Mouse (Mus musculus): Measurements from ENCODE around the gene Prom1. TPM values are rescaled to one million over a fixed set of nuclear protein-coding genes. Genes with fewer than 3 reads are reported as not detected.

The Prom1 gene
- polyA plus RNA-seq, 1 experiment = 150 TPM

- DNase-seq (ENCODE audit: low read depth) = no peak
Measured at GRCm38 (mm10) chr5:43974166-43974565, 127.7 kb downstream of the Prom1 start.

GRCm38 (mm10) chr5:43971156-43971555 lies 130.7 kb downstream of the Prom1 start:
- no peak for DNase-seq (ENCODE audit: low read depth)

- no peak for DNase-seq (ENCODE audit: low read depth)
Measured at GRCm38 (mm10) chr5:43970532-43970931, 131.3 kb downstream of the Prom1 start.

- DNase-seq (ENCODE audit: low read depth) = no peak
Measured at GRCm38 (mm10) chr5:43968634-43969033, 133.2 kb downstream of the Prom1 start.

GRCm38 (mm10) chr5:43961056-43961455 lies 140.8 kb downstream of the Prom1 start:
- no peak for DNase-seq (ENCODE audit: low read depth)

- DNase-seq (ENCODE audit: low read depth) = no peak
Measured at GRCm38 (mm10) chr5:43959884-43960440, 141.9 kb downstream of the Prom1 start.

- peak; percentile 81 for DNase-seq (ENCODE audit: low read depth)
Measured at GRCm38 (mm10) chr5:43953241-43953640, 148.6 kb downstream of the Prom1 start.

GRCm38 (mm10) chr5:43948748-43949275 lies 153.0 kb downstream of the Prom1 start:
- peak; percentile 79 for DNase-seq (ENCODE audit: low read depth)

GRCm38 (mm10) chr5:43948111-43948743 lies 153.6 kb downstream of the Prom1 start:
- DNase-seq (ENCODE audit: low read depth) = peak; percentile 97

- DNase-seq (ENCODE audit: low read depth) = no peak
Measured at GRCm38 (mm10) chr5:43947330-43947977, 154.4 kb downstream of the Prom1 start.

Other genes starting within 250 kb of the Prom1 start
- 6.9 and 9.1 TPM in 2 replicates for gene Cd38, start 233.5 kb downstream of the Prom1 start, polyA plus RNA-seq (2012; rRNA removed)
- gene Gm7879, start 188.9 kb downstream of the Prom1 start, polyA plus RNA-seq (2012; rRNA removed) = 0.72 and 0.93 TPM in 2 replicates
- 0.27 and 0.61 TPM in 2 replicates for gene Fgfbp1, start 120.3 kb downstream of the Prom1 start, polyA plus RNA-seq (2012; rRNA removed)
- 34.4 and 42.6 TPM in 2 replicates for gene Tapt1, start 124.6 kb upstream of the Prom1 start, polyA plus RNA-seq (2012; rRNA removed)

All from gonadal fat pad, adult 2 months (tissue).